Mouse (Mus musculus): ENCODE data around the gene Afm.

The Afm gene

DNA sequence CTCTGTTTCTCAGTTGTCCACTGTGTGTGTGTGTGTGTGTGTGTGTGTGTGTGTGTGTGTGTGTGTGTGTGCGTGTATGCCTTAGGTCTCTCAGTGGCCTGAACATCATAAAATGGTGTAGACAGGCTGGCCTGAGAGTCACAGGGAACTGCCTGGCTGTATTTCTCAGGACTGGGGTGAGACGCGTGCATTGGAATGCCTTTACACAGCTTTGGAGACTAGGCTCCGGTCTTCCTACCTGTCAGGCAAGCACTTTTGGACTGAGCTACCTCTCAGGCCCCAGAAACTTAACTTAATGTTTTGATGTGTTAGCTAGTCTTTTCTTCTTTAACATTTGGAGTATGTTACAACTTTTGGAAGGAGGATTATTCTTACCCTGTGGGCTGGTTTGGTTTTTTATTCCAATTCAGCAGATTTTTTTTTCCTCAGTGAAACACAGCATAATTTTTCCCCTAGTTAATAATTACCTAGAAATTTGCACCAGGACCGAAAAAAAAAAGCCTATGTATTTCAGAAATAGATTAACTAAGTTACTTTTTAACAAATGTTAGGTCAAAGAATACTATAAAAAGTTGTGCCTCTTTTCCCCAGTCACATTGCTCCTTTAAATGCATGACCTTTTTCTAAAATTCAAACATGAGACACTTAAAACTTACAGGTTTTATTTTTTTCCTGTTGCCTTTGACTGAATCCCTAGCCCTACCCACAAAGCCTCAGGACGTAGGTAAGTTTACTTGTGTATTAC is at the start of gene Afm:
Afm (plus strand) TSS at position 577 of the 745 bp plus-strand sequence.
- no peak for DNase-seq

DNA sequence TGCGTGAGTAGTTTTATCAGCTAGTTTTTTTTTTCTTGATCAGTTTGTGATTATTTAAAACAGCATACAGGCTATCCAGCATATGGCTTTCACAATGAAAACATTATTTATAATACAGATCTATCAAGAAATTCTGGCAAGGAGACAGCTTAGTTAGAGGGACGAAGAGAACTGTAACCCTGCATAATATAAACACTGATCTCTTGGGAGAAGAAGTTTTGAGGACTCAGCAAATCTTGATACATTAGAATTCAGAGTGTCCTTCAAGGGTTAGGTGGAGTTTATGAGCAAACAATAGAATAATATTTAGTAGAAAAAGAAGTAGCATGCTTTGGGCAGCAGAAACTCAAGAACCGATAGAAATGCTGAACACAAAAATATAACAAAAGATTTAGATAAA is 47.9 kb upstream of the Afm start:
- no peak for DNase-seq

DNA sequence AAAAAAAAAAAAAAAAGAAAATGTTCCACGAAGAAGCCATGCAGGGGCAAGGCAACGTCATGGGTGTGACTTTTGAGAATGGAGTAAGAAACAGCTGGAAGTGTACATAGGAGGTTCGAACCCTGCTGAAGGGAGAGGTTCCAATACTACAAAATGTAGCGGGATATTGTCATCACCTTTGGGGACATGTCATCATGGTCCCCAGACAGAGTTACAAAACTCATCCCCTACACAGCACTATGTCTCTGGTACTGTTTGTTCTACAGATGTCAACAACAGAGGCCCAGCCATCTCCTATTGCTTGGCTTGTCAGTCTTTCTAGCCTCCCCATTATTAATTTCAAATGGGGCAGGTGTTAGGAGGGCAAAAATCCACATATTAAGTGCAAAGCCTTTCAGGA is 44.8 kb upstream of the Afm start:
- DNase-seq = no peak

DNA sequence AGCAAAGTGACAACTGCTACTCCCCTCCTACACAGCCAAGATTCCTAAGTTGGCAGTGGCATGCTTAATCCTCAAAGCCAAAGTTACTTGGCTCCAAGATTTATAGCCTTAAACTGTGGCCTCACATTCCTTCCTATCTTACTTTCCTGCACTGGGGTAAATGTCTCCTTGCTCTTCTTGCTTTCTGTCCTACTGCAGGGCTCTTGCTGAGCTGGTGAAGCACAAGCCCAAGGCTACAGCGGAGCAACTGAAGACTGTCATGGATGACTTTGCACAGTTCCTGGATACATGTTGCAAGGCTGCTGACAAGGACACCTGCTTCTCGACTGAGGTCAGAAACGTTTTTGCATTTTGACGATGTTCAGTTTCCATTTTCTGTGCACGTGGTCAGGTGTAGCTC is 44.4 kb upstream of the Afm start:
- no peak for DNase-seq

DNA sequence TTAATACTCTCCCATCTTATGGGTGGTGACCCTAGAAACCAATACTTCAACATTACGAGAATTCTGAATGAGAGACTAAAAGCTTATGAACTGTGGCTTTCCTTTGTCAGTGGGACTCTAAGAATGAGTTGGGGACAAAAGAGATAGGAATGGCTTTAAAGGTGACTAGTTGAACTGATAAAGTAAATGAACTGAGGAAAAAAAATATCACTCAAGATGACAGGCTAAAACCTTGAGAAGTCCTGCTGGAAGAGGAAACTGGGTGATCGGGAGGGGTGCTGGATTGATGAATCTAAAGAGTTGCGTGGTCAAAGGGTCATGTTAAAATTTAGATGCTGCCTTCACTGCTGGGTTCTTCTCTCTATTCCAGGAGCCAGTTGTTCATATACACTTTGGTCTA is 42.0 kb upstream of the Afm start:
- no peak for DNase-seq

DNA sequence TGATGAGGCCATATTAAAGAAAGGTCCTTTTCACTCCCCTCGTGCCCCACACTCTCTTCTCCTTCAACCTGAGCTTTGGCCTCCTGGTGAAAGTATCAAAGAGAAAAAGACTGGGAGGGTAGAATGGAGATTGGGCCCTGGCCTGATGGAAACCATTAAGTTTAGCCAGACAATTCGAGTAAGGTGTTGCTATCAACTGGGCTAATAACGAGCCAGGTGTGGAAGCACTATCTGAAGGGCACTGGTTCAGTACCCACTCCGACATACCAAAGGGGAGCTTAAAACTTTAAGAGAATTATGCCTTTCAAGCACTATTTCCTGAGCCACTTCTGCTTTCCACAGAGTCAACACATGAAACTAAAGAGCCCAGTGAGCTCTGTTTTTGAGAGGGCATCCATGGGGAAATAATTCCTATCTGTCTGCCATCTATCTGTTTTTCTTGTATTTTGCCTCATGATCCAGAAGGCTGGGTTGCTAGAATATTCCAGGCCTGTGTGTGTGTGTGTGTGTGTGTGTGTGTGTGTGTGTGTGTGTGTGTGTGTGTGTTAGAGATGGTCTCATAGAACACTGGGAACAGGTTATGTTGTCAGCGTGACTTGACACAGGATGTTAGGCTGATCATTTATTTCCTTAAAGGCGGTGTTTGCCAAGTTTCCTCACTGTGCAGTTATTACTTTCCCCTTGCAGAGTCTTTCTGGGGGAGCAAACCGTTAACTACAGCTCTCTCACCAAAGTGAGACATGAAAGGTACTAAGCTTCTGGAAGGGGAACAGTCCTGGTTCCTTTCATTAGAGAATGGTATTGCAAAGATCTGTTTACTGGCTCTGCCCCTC is 41.2 kb upstream of the Afm start:
- no peak for DNase-seq

DNA sequence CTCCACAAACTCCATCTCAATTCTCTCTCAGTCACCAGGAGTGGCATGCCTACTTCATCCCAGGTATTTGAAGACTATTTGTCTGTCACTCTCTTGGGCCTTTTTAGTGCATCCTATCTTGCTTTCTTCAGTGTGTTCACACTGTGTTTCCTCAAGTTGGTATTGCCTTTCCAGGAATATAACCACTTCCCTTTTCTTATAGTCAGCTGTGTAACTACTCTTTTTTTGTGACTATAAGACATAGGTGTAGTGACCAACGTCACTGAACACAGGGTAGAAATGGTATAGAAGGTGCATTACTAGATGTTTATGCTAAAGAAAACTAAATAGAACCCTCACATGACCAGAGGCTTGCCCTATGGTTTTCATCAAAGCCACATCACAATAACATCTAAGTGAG is 39.8 kb upstream of the Afm start:
- no peak for DNase-seq

DNA sequence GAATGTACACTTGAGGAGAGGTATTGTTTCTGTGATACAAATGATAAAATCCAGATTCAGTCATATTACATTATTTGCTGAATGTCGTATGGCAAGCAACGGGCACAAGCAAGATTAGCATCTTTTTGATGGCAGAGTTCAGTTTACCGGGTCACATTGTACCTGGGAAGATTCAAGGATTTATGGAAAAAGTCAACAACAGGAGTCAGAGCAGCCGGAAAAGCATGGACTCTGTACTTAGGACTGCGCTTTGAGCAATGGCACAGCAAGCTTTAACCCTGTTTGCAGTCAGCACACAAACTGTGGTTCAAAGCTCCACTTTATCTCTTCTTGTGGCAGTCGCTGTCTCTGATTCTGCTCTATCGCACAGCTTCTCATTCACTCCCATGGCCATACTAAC is 33.1 kb upstream of the Afm start:
- no peak for DNase-seq

DNA sequence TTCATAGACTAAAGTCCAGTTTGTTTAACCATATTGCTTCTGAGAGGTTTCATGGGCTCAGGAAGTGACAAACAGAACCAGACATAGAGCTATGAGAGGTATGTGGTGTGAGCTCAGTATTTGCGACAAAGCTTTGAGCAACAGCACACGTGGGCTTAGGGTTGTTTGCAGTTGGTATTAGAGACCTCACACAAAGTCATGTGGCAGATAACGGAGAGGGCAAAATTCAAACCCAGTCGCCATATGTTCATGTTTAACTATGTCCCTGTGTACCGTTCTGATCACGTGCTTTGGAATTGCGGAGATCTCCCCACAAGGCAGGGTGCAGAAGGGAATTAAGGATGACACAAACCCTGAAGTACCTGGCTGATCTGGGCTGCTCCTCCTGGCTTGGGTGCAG is 30.4 kb upstream of the Afm start:
- DNase-seq = no peak

DNA sequence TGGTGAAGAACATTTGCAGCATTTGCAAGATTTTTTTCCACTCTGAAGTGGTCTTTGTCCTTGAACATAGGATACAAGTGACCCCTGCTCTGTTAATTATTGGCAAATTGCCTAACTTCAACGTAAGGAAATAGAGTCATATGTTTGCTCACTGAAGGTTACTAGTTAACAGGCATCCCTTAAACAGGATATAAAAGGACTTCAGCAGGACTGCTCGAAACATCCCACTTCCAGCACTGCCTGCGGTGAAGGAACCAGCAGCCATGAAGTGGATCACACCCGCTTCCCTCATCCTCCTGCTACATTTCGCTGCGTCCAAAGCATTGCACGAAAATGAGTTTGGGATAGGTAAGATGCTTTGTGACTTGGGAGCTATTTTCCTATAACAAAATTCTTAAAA is 28.2 kb upstream of the Afm start, which contains the start of gene Afp:
Afp (plus strand) TSS at position 220 of the 400 bp plus-strand sequence.
- DNase-seq = peak; percentile 53

DNA sequence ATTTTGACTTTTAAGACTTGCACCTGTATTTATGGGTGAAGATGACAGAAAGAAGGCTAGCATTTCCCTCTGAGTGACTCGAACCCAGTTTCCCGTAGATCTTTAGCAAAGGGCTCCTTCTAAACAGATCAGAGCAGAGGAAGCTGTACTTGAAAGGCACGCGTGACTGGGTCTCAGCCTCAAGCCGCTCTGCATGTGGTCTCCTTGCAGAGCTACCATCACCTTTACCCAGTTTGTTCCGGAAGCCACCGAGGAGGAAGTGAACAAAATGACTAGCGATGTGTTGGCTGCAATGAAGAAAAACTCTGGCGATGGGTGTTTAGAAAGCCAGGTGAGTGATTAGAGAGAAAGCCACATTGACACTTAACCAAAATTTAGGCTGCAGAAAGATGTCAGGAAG is 26.3 kb upstream of the Afm start:
- DNase-seq = no peak

DNA sequence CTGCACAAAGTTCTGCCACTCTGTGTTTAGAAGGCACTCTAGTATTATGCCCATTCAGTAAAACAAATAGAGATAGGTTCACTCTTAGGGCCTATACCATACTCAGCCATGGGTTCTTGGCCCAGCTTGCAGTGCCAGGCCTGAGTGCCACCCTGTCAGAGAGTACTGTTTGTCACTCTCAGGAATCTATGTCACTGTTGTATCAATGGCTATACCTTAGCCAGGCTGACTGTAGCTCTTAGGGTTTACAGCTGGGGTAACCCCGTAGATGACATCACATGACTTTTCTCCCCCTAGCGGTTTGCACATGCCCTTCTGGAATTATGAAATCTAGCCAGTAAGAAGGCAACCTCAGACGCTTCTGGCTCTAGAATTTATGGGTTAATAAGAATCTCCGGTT is 24.4 kb upstream of the Afm start:
- peak; percentile 21 for DNase-seq

DNA sequence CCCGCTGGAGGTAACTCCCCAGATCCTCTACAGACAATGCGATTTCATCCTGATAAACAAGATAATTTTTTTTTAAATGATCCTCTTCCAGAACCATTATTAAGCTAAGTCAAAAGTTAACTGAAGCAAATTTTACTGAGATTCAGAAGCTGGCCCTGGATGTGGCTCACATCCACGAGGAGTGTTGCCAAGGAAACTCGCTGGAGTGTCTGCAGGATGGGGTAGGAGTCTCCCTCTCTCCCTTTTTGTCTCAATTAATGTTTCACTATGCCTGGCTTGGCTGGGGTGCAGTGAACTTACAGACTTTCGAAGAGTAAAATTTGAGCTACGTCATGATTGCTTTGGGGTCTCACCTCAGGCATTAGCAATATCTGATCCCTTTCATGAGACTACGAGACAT is 19.2 kb upstream of the Afm start:
- no peak for DNase-seq

DNA sequence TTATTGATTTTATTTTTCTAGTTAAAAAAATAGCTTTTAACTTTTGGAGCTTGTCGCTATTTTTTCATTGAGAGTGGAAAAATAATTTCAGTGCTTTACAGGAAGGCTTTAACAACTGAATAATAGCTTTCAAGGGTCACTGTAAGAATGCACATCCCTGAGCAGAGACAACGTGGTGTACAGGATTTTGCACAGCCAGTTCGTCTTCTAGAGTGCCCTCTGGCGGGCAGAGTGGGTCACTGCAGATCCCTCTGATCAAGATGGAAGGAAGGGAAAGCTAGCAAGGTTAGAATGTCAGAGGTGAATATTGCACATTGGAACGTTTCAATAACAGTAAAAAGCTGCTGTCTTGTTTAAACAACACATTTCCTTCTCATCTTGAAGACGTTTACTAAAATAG is 18.0 kb upstream of the Afm start:
- DNase-seq = peak; percentile 64

DNA sequence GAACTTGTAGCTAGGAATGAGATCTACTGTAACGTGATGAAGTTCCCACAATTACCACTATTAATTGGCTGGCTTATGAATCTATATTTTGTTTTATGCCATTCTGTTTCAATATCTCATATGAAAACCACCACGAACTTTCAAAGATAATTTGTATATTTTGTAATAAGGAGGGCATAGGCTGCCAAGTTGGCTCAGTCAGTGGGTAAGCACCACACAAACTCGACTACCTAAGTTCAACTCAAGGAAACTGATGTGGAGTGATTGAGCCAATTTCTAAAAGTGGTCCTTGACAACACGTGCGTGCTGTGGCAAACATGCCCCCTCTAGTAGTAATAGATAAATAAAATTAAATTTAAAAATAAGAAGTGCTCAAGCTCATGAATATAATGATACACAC is 17.0 kb upstream of the Afm start:
- no peak for DNase-seq

DNA sequence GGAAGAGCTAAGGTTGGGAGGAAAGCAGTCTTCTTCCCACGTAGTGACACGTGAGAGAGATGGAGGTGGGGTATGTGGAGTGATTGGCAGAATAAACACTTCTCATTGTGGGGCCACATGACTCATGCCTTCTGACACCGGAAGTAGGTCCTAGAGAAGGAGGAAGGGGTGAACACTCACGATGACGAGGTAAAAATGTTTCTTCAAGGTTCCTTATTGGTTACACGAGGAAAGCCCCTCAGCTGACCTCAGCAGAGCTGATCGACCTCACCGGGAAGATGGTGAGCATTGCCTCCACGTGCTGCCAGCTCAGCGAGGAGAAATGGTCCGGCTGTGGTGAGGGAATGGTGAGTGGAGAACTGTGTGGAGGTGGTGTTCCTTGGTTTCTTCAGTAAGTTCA is 14.0 kb upstream of the Afm start:
- no peak for DNase-seq

DNA sequence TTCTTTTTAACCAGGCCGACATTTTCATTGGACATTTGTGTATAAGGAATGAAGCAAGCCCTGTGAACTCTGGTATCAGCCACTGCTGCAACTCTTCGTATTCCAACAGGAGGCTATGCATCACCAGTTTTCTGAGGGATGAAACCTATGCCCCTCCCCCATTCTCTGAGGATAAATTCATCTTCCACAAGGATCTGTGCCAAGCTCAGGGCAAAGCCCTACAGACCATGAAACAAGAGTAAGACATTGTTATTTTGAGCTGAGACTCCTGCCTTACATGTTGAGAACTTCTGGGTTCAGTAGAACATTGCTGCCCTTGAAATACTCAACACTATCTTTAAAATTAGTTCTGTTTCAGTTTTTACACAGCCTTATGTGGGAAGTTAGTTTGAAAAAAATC is 12.2 kb upstream of the Afm start:
- DNase-seq = no peak

DNA sequence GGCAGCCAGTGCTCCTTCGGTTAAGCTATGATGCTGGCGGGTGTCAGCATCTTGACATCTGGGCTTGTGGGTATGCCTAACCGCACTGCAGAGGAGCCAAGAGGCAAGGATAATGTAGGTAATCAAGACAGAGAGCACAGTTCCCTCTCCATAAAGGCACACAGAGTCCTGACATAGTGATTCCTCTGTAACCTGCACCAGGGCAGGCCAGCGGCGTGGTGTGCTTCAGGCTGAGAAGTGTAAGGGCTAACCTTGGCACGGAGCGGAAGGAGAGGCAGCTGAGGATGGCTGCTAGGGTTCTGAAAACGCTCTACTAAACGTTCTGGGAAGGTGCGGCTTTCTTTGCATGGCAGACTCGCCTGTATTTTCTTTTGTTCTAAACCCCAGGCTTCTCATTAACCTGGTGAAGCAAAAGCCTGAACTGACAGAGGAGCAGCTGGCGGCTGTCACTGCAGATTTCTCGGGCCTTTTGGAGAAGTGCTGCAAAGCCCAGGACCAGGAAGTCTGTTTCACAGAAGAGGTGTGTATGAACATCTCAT is 11.3 kb upstream of the Afm start:
- no peak for DNase-seq

DNA sequence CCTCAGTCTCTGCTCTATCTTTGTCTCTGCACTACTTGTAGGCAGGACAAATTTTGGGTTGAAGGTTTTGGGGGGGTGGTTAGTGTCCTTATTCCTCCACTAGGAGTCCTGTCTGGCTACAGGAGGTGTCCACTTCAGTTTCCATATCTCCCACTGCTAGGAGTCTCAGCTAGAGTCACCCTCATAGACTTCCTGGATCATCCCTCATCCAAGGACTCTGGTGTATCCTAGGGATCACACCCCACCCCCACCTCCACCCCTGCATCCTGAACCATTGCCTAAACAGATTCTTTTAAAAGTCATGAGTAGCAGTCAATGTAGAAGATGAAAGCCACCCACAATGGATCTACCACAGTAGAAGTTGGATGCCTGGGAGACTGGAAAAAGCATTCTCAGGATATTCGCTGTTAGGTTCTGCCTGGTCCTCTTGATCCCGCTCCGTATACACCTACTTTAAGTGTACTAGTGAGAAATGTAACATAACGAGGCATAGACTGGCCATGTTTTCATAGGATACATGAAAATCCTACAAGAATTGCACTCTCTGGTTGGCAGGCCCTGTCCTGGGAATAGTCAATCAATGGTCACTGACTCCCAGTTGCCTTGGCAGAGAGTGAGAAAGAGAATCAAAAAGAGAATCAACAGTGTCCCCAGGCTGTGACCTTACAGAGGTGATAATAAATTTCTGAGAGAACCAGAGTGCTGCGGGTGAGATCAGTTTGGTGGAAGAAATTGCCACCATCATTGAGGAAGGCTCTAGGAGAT is 8.7 kb upstream of the Afm start:
- DNase-seq = no peak

DNA sequence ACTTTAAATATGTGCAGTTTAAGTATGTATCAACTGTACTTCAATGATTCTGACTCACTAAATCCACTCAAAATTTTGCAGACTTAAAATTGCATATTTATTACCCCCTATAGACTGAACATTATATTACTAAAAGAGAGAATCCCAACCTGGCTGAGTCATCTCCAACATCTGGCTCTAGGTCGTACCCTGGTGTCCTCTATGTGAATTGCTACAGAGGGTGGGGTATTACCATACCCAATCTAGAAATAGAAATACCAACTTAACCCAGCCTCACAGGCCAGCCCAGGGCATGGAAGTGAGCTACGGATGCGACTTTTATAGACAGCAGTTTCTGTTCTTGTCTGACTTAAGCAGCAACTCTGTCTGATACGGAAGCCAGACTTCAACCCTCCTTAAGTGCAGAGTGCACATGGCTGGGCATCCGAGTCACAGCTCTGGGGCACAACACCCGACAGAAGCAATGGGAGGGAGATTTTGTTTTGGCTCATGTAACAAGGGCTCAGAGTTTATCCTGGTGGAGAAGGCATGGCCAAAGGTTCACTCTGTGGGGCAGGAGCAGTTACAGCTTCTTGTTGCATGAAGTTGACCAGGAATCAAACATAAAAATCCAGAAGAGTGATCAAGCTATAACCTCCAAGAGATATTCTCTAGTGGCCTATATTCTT is 6.3 kb upstream of the Afm start:
- no peak for DNase-seq

DNA sequence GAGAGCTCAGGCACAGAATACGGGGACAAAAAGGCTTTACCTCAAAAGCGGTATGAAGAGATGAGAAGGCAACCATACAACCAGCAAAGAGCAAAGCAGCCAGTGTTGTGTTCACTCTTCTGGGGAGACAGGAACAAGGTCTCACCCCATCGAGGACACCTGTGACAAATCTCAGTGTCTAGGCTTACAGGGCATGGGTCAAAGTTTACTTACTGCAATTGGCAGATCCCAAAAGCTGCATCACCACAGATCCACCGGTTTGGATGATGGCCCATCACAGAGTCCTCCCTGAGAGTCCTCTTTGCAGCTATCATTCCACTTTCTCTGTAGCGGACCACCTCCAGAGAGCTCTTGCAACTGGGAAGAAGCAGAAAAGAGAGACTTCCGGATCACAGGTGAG is 3.2 kb upstream of the Afm start:
- DNase-seq = no peak

DNA sequence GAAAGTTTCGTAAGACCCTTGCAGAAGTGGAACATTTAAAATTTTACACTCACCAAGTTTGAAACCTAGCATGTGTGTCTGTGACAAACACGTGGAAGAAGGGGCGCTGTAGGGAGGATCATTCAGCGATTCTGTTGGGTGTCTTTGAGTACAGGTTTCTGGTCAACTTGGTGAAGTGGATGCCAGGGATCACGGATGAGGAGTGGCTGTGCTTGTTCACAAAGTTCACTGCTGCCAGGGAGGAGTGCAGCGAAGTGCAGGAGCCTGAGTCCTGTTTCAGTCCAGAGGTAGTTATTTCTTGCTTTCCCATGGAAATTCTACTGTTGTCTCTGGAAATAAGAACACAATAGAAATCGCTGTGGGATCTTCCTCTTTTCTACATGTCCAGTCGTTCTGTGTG is 32.5 kb downstream of the Afm start:
- DNase-seq = no peak

DNA sequence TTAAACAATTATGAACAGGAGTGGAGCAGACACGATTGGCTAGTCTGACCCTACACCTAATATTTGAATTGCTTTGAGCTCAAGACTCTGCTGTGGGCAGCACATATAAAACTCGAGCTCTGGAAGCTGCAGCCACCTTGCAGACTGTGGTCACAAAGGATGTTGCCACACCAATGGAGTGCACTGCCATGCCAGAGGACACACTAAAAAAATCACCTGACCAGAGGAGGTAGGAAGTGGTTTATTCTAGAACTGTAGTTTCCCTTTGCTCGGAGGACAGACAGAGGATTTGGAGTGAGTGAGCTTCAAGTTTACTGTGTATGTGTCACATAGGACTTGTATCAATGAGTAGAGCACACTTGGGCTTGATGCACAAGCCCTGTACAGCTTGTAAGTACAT is 37.3 kb downstream of the Afm start:
- DNase-seq = no peak

Data from liver (tissue).